Mouse (Mus musculus) urinary bladder, postnatal 36 days (tissue): Measurements from ENCODE around the gene Uxs1.

Experiments
- DNase-seq, 2 experiments: peaks; one replicate each; pipeline ENCODE4 v3.0.0; 2022; ENCODE audit warnings: low spot score in 2 of 2, mixed read lengths in 1 of 2

Uxs1 gene

DNA sequence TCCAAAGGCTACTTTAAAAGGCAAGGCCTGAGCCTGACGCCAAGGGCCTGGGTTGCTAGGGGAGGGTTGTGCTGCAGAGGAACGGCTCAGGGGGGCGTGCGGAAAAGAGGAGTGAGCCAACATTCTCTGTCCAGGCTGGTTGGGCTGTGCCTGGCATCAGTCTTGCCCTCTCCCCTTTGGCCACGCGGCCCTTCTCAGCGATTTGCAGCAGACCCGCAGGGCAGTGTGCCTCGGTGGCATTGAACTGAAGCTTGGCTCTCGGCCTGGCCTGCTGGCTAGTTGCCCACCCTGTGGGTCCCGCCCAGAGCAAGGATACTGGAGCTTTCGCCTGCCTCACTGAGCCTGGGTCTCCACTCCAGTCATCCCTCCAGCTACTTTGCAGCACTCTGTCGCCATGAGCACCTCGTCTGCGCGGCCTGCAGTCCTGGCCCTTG is 97.1 kb downstream of the Uxs1 start, which contains the start of gene 1500015O10Rik:
1500015O10Rik (plus strand) TSS at position 112 of the 434 bp plus-strand sequence.
- DNase-seq, result peak; percentile 8 to 51

DNA sequence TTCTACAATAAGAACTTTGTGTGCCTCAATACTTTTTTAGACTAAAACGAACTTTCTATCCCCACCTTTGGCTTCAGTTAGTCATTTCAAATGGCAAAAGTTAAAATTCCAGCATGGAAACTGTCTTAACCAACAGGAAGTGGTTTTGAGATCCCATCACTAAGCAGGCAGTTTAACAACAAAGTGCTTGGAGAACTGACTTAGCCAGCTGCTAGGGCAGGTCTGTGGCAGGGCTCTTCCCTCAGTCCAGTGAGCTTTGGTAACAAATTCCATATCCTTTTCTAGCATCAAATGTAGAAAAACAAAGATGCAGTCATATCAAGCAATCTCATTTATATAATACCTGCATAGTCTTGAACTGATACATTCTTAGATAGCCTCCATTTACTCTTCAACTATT is 105.1 kb downstream of the Uxs1 start:
- DNase-seq, result no peak

DNA sequence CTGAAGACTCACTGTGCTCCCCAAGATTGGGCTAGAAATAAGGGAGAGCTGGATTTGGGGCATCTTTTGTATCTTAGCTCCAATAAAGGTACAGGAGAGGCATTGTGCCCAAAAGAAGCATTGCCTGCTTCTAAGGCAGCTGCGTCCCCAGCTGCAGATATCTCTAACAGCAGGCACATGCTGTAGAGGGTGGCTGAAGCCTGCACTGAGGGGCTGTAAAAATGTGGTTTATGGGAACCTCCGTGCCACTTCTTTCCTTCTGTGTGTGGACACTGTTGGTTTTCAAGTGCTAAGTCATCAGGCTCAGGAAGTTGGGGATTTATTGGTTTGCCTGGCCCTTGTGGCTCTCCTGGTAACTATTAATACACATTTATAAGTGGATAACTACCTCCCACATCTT is 108.8 kb downstream of the Uxs1 start:
- no peak for DNase-seq

- peak in 1 of 2 experiments; percentile 36 for DNase-seq
Observed at GRCm38 (mm10) chr1:43717967-43718366, 109.6 kb downstream of the Uxs1 start.

GRCm38 (mm10) chr1:43714841-43715240 is 112.8 kb downstream of the Uxs1 start:
- DNase-seq, result no peak

- no peak for DNase-seq
Observed at GRCm38 (mm10) chr1:43698577-43699000, 129.0 kb downstream of the Uxs1 start.
